Mouse (Mus musculus): ENCODE data around the gene Hells.
A peak's percentile ranks its signal among the peaks of the same experiment; 100 is the strongest.

Hells gene

DNA sequence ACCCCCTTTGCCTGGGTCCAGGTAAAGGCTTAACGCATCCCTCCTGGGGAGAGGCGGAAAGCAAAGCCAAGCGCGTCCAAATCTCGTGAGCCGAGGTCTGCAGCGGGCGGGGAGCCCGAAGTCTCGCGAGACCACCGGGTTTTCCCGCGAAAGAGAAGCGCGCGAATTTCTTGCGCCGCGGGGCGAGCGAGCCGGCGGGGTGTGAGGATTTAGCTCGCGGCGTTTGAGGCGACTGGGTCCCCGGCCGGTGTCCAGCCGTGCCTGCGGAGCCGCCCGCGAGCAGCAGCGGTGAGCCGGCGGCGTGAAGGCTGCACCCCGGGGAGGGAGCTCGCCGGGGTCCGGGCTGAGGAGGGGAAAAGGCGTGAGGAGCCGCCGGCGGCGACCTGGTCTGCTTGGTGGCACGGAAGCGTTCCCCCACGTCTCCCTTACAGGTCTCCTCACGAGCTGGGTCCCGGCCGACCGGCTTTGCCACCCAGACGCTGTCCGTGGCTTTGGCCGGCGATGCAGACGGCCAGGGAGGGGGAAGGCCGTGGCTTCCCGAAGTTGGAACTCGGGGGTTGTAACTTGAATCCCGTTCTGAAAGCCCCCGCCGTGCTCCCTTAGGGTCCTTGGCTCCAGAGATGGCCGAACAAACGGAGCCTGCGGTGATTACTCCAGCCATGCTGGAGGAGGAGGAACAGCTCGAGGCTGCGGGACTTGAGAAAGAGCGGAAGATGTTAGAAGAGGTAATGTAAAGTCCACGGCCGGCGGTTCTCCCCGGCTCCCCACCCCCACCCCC lies at the start of gene Hells:
Gene Hells, plus strand, starts transcription at position 128 of the 778 bp plus-strand sequence.
- peak; percentile 77 for DNase-seq (ENCODE audit: low read depth, low spot score)

DNA sequence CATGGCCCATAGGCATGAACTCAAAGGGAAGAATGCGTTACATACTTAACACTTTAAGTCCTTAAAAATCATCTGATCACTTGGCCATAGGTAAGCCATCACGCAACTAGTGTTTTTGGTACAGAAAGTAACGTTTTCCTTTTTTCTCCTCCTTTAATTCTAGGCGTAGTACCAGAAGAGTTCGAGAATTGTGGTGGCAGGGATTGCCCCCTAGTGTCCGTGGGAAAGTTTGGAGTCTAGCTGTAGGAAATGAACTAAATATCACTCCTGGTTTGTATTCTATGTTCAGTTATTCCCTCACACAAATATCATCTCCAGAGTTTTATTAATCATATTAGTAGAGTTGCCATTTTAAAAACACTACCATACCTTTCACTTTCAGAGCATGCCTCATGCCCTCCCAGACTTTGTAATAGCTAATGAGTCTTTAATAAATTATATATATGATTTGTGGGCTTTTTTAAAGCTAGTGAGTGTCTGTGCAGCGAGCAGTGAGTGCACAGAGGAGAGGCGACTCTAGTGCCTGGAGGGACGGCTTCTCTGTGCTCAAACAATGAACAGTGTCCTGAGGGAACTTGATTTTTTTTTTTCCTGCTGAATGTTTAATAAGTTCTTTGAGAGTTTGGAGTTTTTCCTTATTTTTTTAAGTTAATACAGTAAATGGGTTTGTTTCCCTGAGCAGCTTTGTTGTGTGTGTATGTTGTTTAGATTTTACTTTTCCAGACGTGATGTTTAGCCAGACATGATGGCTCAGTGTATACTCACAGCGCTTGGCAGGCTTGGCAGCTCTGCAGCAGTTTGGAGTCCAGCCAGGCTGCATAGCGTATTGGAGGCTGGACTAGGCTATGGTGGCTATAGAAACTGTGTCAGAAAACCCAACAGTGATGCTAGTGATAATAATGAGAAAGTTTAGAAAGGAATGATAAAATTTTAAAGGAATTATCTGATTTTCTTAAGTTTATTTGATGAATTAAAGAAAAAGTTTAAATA lies 29.3 kb upstream of the Hells start:
- no peak for DNase-seq (ENCODE audit: low read depth, low spot score)

DNA sequence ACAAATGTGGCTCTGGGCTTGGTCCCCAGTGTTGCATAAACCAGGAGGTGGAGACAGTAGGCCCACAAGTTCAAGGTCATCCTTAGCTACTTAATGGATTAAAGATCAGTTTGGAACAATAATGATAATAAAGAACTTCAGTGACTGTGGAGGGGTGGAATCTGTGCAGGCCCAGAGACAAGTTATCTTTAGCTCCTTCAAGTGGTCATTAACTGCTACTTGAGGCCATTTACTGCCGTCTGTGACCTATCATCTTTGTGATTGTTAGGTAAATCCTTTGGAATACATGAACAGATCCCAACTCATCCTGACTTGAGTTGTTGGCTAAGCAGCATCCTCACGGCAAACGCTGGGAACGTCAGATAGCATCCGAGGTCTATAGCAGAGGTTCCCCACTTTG lies 28.2 kb upstream of the Hells start:
- DNase-seq (ENCODE audit: low read depth, low spot score): no peak

DNA sequence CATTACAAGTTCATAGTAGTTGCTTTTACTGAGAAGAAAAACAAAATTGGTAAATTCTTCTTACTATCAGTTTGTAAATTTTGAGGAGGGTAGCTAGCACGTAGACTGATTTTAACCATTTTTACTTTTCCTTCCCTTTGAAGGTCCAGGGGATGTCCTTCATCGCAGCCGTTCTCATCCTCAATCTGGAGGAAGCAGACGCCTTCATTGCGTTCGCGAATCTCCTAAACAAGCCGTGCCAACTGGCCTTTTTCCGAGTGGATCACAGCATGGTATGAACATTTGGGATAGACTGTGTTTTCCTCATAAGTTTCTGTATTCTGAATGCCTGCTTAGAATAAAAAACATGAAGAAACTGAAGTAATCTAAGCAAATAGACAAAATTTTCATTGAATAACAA lies 16.9 kb upstream of the Hells start:
- no peak for DNase-seq (ENCODE audit: low read depth, low spot score)

DNA sequence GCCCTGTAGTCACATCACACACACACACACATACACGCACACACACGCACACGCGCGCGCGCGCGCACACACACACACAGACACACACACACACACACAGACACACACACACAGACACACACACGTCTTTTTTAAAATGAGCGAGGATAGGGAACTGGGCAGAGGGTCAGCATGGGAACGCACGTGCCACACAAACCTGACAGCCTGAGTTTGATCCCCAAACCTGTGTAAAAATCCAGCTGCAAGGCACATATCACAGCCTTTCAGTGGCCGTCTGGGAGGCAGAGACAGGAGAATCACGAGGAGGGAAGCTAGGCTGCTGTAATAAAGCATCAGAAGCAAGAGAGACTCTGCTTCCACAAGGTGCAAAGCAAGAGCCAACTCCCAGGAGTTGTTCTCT lies 15.8 kb upstream of the Hells start:
- no peak for DNase-seq (ENCODE audit: low read depth, low spot score)

DNA sequence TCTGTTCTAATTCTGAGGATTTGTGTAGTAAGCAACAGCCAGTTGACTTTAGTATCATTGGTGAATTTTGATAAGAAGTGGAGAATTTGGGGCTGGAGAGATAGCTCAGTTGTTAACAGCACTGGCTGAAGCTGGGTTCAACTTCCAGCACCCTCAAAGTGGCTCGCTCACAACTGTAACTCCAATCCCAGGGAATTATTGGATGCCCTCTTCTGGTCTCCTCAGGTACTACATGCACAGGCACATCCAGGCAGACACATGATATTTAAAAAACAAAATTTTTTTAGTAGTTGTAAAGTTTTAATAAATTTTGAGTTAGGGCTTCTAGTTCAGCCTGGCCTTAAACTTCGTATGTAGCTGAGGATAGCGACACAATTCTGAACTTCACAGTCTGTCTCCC lies 15.0 kb upstream of the Hells start:
- no peak for DNase-seq (ENCODE audit: low read depth, low spot score)

DNA sequence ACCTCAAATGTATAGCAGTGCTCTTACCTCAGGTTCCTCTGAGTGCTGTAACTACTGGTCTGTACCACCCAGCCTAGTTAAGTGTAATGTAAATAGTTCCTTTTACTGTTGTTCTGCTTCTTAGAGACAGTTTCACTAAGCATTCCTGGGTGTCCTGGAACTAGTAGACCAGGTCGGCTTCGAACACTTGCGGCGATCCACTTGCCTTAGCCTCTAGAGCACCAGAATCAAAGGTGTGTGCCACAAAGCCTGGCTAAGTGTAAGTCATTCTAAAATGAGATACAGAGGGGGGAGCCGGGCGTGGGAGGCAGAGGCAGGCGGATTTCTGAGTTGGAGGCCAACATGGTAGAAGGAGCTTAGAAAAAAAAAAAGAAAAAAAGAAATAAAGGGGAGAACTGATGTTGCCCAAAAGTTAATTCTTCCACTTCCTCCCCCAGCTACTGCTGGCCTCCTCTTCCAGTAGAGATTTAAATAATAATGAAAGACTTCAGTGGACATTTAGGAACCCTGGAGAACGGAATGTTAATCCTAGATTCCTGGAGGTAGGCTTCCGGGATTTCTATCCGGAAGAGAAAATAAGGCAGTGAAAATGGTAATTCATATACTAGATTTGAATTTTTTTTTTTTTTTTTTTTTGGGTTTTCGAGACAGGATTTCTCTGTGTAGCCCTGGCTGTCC lies 2.1 kb upstream of the Hells start:
- no peak for DNase-seq (ENCODE audit: low read depth, low spot score)

DNA sequence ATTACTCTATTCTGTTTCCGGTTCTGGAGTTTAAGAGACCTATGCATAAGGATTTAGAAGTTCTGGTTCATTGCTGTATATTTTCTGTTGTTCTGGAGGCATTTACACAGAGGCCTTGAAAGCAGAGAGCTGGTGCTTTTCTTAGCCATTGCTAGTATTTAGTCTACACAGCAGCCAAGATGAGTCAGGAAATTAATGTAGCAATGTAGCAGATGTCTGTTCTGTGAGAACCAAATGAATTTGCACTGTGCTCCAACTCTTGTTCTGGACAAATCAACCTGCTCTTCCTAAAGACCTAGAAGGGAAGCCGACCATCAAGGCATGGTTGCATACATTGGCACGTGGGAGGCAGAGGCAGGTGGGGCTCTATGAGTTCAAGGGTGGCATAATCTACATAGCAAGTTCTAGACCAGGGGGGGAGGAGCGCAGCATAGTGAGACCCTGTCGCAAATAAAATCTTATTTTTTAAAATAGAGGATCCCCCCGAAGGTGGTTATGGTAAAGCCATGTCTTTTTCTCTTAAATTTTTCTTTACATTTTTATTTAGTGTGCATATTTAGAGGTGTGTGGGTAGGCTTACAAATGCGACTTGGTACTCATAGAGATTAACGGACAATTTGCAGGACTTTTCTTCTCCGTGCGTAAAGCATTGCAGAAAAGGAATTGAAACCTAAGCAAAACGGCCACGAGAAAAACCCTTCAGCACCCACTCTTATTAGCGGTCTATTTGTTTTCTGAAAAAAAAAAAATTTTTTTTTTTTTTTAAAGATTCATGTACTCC lies 1.1 kb upstream of the Hells start:
- DNase-seq (ENCODE audit: low read depth, low spot score): no peak

DNA sequence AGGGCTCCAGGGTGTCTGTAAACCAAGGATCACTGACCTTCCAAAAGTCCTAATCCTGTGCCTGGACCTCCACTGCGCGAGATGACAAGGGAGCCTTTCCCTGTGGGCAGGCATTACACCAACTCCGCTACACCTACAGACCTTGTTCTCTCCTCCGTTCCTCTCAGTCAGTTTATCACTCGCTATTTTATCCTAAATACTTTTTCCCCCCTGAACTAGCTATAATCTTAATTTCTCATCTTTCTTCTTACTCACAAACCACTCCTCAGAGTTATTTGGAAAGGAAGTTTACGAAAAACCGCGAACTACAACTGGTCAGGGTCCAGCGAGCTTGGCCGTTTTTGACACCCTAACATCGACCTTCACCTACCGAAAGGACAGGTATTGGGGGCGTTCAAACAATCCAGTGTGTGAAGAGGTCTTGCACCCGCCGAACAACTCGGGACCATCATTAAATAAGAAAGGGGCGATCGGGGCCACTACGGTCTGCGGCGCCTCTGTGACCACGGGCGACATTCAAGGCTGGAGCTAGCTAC lies 395 bp upstream of the Hells start:
- DNase-seq (ENCODE audit: low read depth, low spot score): no peak

DNA sequence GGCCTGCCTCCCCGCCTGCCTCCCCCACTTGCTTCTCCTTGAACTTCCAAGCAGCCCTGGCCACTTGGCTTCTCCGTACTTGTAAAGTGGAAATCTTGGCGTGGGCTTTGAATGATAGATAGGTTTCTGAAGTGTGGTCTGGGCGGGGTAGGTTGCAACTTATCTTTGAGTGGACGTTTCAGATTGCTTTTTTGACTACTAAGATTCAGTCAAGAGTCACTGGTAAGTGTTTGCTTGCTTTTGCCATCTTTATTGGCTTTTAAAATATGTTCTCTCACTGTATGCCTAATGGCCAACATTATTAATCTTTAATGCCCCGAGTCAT lies 813 bp downstream of the Hells start:
- DNase-seq (ENCODE audit: low read depth, low spot score): no peak

DNA sequence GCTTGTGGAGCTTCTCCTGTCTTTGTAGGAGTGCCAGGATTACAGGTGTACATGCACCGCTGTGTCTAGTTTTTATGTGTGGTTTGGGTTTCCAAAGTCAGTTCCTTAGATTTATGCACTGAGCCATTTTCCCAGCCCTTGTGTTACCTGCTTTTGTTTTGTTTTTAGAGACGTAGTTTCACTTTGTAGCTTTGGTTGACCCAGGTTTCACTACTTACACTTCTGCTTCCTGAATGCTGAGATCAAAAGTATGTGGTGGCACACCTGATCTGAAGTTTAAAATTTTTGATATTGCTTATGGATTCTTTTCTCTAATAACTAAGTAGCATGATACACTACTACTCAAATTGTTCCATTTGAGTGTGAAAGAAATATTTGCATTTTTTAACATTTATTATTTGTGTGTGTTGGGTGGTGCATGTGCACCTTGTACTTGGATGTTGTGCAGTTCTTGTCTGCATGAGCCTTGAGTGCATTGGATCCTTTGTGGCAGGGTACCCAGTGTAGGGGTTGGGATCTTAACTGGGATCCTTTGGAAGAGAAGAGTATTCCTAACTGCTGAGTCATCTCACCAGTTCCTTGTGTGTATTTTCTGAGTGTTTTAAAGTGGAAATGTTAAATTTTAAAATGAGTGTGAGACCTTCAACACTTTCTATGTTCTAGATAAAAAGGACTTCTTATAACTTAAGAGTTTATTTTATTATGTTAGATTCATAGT lies 14.0 kb downstream of the Hells start:
- no peak for DNase-seq (ENCODE audit: low read depth, low spot score)

DNA sequence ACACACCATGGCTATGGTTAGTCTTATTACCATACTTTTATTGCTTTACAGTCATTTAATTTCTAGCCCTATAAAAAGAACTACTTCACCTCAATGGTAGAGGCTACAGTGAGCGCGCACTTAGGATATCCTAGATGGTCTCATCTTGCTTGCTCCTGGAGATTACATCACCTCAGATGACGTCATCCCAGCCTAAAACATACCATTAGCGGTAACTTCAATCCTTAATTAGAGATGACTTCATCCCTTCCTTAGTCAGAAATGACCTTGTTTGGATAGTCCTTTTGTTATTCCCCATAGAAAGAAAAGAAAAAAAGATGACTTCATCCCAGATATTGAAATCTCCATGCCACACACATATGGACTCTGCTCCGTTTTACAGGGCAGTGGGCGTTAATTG lies 40.0 kb downstream of the Hells start:
- DNase-seq (ENCODE audit: low read depth, low spot score): no peak

DNA sequence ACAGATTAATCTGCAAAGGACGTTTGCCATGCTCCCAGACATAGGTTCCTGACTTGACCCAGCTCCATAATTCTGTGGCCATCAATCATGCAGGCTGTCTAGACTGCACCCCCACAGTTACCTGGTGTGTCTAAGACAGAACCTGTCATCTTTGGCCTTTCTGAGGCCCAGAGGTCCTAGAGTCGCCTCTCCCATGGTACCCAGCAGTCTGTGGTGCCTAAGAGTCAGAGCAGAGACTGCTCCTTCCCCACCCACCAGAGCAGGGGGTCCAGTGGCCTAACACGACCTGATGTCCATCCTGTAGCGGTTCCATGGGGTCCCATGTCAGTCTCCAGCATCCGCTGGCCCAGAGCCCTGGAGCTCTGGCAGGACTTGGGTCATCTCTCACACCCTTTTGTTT lies 41.9 kb downstream of the Hells start:
- no peak for DNase-seq (ENCODE audit: low read depth, low spot score)

DNA sequence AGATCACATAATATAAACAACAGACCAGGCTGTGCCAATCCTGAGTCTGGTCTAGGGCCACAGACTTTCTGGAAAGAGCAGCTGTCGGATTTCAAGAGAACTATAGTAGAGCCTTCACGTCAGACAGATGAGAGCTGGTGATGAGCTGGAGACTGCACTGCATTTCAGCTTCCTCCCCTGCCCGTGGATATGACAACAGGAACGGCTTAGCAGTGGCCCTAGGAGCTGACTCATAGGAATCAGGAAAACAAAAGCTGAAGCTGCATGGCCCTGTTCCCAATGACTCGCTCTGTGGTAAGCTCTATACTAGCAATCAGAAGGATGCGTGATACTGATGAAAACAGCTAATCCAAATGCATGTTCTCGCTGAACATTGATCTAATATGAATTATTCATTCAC lies 43.0 kb downstream of the Hells start:
- no peak for DNase-seq (ENCODE audit: low read depth, low spot score)

DNA sequence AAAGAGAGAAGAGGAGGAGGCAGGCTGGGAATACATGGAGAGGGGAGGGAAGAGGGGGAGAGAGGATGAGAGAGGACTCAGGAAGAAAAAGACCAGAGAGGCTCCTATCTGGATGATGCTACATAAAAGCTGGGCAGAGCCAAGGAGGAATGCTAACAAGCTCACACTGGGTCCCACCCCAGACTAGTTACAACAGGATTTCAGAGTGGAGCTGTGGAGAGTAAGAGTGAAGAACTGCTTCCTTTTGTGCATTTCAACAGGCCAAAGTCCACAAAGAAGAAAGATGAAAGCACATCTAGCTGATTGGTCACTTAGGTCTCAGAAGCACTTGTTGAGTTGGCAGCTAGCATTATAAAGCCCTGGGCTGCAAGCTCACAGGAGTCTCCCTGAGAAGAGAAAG lies 45.6 kb downstream of the Hells start:
- no peak for DNase-seq (ENCODE audit: low read depth, low spot score)

DNA sequence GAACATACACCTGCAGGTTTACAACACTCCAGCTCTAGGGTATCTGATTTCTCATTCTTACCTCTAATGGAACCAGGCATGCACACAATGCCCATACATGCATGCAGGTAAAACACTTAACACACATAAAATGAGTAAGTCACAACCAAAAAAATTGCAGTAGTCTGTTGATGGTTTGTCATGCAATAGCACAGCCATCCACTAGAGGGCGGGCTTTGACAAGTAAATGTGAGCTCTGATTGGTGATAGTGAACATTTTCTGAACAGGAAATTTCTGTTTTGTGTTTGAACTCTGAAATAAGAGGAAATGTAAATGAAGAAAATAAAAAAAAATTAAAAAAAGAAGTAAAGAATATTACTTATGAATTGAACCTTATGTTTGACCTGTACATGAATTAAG lies 51.3 kb downstream of the Hells start:
- peak; percentile 23 for DNase-seq (ENCODE audit: low read depth, low spot score)

DNA sequence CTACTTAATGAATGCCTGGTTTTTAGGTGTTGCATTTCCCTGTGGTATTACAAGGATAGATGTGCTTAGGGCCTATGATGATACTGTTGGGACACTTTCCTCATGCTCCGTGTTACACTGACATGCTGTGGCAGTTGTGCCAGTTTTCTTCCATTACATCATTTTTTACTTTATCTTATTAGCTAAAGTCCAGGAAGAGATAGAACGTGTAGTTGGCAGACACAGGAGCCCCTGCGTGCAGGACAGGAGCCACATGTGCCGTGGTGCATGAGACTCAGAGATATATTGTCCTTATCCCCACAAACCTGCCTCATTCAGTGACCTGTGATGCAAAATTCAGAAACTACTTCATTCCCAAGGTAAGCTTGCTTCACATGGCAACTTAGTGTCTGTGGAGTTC lies 67.5 kb downstream of the Hells start:
- no peak for DNase-seq (ENCODE audit: low read depth, low spot score)

DNA sequence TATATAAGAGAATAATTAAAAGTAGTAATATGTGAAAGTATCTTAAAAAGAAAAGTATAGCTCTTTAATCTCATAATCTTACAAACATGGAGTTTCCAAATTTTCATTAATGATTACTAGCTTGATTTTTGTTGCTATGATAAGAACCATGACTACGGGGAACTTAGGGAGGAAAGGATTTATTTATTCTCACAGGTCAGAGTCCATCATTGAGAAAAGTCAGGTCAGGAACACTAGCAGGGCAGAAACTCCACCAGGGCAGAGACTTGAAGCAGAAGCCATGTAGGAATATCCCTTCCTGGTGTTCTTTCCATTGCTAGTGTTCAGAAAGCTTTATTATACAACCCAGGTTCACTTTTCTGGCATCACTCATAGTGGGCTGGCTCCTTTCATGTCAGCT lies 68.0 kb downstream of the Hells start:
- no peak for DNase-seq (ENCODE audit: low read depth, low spot score)

DNA sequence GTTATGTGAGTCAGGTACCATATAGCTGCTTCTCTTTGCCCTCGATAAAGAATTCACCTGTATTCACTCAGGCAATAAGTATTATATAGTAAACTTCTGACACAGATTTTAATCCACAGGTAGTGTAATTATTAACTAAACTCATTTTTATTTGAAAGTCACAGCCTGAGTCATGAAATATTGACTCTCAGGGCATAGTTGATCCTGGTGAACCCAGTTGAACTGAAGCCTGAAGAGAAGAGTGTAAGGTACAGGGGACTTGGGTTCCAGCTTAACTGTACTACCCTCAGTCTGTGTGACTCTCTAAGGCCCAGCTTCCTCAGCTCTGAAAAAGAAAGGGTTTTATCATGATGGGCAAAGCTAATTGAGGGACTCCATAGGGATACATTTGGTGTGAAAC lies 74.4 kb downstream of the Hells start:
- DNase-seq (ENCODE audit: low read depth, low spot score): no peak

DNA sequence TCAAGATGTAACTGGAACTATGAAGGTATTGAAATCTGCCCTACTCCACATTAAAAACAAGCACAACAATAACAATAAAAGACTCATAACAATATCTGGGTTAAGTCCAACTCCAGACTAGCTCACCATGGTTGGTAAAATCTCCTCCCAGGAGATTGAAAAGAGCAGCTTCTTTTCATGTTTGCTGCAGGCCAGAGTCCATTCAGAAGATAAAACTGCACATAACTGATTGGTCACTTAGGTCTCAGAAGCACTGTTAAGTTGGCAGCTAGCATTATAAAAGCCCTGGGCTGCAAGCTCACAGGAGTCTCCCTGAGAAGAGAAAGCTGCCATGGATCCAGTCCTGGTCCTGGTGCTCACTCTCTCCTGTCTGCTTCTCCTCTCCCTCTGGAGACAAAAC lies 76.0 kb downstream of the Hells start, which contains the start of gene Cyp2c55:
Gene Cyp2c55, plus strand, starts transcription at position 305 of the 400 bp plus-strand sequence.
- DNase-seq (ENCODE audit: low read depth, low spot score): no peak

Data from retina, adult 2 months (tissue).